Mouse (Mus musculus) v-Abl transformed pro-B cells (cell line): ENCODE results near the gene Hcrtr2.

ENCODE experiments used
- in situ Hi-C, 2 experiments: fragments of 400-800 bp; cut with MboI; formaldehyde crosslinking; loops; one replicate each; pipeline ENCODE4 v1.15.1; 2025; ENCODE audit not compliant: unreplicated experiment in 2 of 2

Gene Hcrtr2

GRCm38 (mm10) chr9:76323756-76324155, at the start of gene Hcrtr2:
TSS of gene Hcrtr2 (minus strand) at chr9:76323856.
- in situ Hi-C loops, result no loop called here

GRCm38 (mm10) chr9:76364874-76365273, 41.2 kb upstream of the Hcrtr2 start:
- in situ Hi-C loops, result loop anchor here (10.0 to 25.0 kb wide), 2 partner anchors 90 to 1422 kb away; no protein-coding TSS in a partner anchor

- in situ Hi-C loops, result loop anchor here (10.0 to 25.0 kb wide), 2 partner anchors 86 to 1427 kb away; no protein-coding TSS in a partner anchor
Observed at GRCm38 (mm10) chr9:76360374-76360773, 36.7 kb upstream of the Hcrtr2 start.

- in situ Hi-C loops, result loop anchor here in 1 of 2 experiments (25.0 kb wide), 1 partner anchor 1435 kb away; no protein-coding TSS in a partner anchor
Observed at GRCm38 (mm10) chr9:76352346-76352745, 28.7 kb upstream of the Hcrtr2 start.

GRCm38 (mm10) chr9:76347298-76347697, 23.6 kb upstream of the Hcrtr2 start:
- in situ Hi-C loops, result no loop called here

- in situ Hi-C loops, result no loop called here
Observed at GRCm38 (mm10) chr9:76331081-76331480, 7.4 kb upstream of the Hcrtr2 start.

GRCm38 (mm10) chr9:76323186-76323701, 412 bp downstream of the Hcrtr2 start:
- in situ Hi-C loops, result no loop called here

- in situ Hi-C loops, result no loop called here
Observed at GRCm38 (mm10) chr9:76322122-76323052, 1.3 kb downstream of the Hcrtr2 start.

GRCm38 (mm10) chr9:76321589-76321988, 2.1 kb downstream of the Hcrtr2 start:
- in situ Hi-C loops, result no loop called here

GRCm38 (mm10) chr9:76320755-76321154, 2.9 kb downstream of the Hcrtr2 start:
- in situ Hi-C loops, result no loop called here

GRCm38 (mm10) chr9:76318302-76318701, 5.4 kb downstream of the Hcrtr2 start:
- in situ Hi-C loops, result no loop called here

GRCm38 (mm10) chr9:76315096-76315495, 8.6 kb downstream of the Hcrtr2 start:
- in situ Hi-C loops, result no loop called here

GRCm38 (mm10) chr9:76313921-76314320, 9.7 kb downstream of the Hcrtr2 start:
- in situ Hi-C loops, result no loop called here

GRCm38 (mm10) chr9:76312221-76312620, 11.4 kb downstream of the Hcrtr2 start:
- in situ Hi-C loops, result no loop called here

GRCm38 (mm10) chr9:76291384-76291783, 32.3 kb downstream of the Hcrtr2 start:
- in situ Hi-C loops, result no loop called here

- in situ Hi-C loops, result loop anchor here (5.0 to 25.0 kb wide), 9 partner anchors 94 to 1766 kb away; no protein-coding TSS in a partner anchor
Observed at GRCm38 (mm10) chr9:76270886-76271285, 52.8 kb downstream of the Hcrtr2 start.

- in situ Hi-C loops, result loop anchor here (25.0 kb wide), 2 partner anchors 630 to 1780 kb away; no protein-coding TSS in a partner anchor
Observed at GRCm38 (mm10) chr9:76257731-76258130, 65.9 kb downstream of the Hcrtr2 start.

- in situ Hi-C loops, result loop anchor here (25.0 kb wide), 2 partner anchors 635 to 1785 kb away; no protein-coding TSS in a partner anchor
Observed at GRCm38 (mm10) chr9:76252544-76252943, 71.1 kb downstream of the Hcrtr2 start.

GRCm38 (mm10) chr9:76252109-76252508, 71.5 kb downstream of the Hcrtr2 start:
- in situ Hi-C loops, result loop anchor here (25.0 kb wide), 2 partner anchors 635 to 1785 kb away; no protein-coding TSS in a partner anchor

GRCm38 (mm10) chr9:76242322-76242721, 81.3 kb downstream of the Hcrtr2 start:
- in situ Hi-C loops, result loop anchor here in 1 of 2 experiments (5.0 to 25.0 kb wide), 3 partner anchors 485 to 730 kb away; no protein-coding TSS in a partner anchor

- in situ Hi-C loops, result loop anchor here (5.0 to 25.0 kb wide), 5 partner anchors 113 to 953 kb away; no protein-coding TSS in a partner anchor
Observed at GRCm38 (mm10) chr9:76237946-76238345, 85.7 kb downstream of the Hcrtr2 start.
